Mouse (Mus musculus): Measurements from ENCODE around the gene Bmpr2.
"Not testable (repeated sequence)": the region's sequence is repeated elsewhere in the genome, so short reads cannot be mapped to it uniquely, and the experiment has no call there.

The Bmpr2 gene

GRCm38 (mm10) chr1:59763164-59763768 is at the start of gene Bmpr2:
Bmpr2 (plus strand) TSS chr1:59763400.
- DNase-seq (ENCODE audit: low spot score in 2 of 2), result peak; percentile 87 to 88

- DNase-seq (ENCODE audit: low spot score in 2 of 2), result no peak
Observed at GRCm38 (mm10) chr1:59719900-59720299, 43.3 kb upstream of the Bmpr2 start.

- no peak for DNase-seq (ENCODE audit: low spot score in 2 of 2)
Observed at GRCm38 (mm10) chr1:59725661-59726060, 37.5 kb upstream of the Bmpr2 start.

GRCm38 (mm10) chr1:59730106-59730505 is 33.1 kb upstream of the Bmpr2 start:
- no peak for DNase-seq (ENCODE audit: low spot score in 2 of 2)

GRCm38 (mm10) chr1:59730737-59731136 is 32.5 kb upstream of the Bmpr2 start:
- no peak for DNase-seq (ENCODE audit: low spot score in 2 of 2)

GRCm38 (mm10) chr1:59734076-59734475 is 29.1 kb upstream of the Bmpr2 start:
- no peak for DNase-seq (ENCODE audit: low spot score in 2 of 2)

GRCm38 (mm10) chr1:59738768-59739414 is 24.3 kb upstream of the Bmpr2 start:
- DNase-seq (ENCODE audit: low spot score in 2 of 2), result no peak

GRCm38 (mm10) chr1:59739577-59740354 is 23.4 kb upstream of the Bmpr2 start:
- DNase-seq (ENCODE audit: low spot score in 2 of 2), result no peak

- DNase-seq (ENCODE audit: low spot score in 2 of 2), result no peak
Observed at GRCm38 (mm10) chr1:59749047-59749446, 14.2 kb upstream of the Bmpr2 start.

GRCm38 (mm10) chr1:59749724-59750123 is 13.5 kb upstream of the Bmpr2 start:
- DNase-seq (ENCODE audit: low spot score in 2 of 2), result not testable (repeated sequence)

GRCm38 (mm10) chr1:59755298-59755697 is 7.9 kb upstream of the Bmpr2 start:
- no peak for DNase-seq (ENCODE audit: low spot score in 2 of 2)

GRCm38 (mm10) chr1:59758325-59758724 is 4.9 kb upstream of the Bmpr2 start:
- no peak for DNase-seq (ENCODE audit: low spot score in 2 of 2)

GRCm38 (mm10) chr1:59762208-59762607 is 992 bp upstream of the Bmpr2 start:
- DNase-seq (ENCODE audit: low spot score in 2 of 2), result peak in 1 of 2 experiments; percentile 21

- peak; percentile 37 to 62 for DNase-seq (ENCODE audit: low spot score in 2 of 2)
Observed at GRCm38 (mm10) chr1:59762651-59763163, 493 bp upstream of the Bmpr2 start.

- peak in 1 of 2 experiments; percentile 64 for DNase-seq (ENCODE audit: low spot score in 2 of 2)
Observed at GRCm38 (mm10) chr1:59763781-59764251, 616 bp downstream of the Bmpr2 start.

GRCm38 (mm10) chr1:59764407-59764971 is 1.3 kb downstream of the Bmpr2 start:
- peak in 1 of 2 experiments; percentile 27 for DNase-seq (ENCODE audit: low spot score in 2 of 2)

- no peak for DNase-seq (ENCODE audit: low spot score in 2 of 2)
Observed at GRCm38 (mm10) chr1:59765279-59765678, 2.1 kb downstream of the Bmpr2 start.

- DNase-seq (ENCODE audit: low spot score in 2 of 2), result no peak
Observed at GRCm38 (mm10) chr1:59766626-59767025, 3.4 kb downstream of the Bmpr2 start.

GRCm38 (mm10) chr1:59771871-59772270 is 8.7 kb downstream of the Bmpr2 start:
- DNase-seq (ENCODE audit: low spot score in 2 of 2), result no peak

GRCm38 (mm10) chr1:59781080-59781479 is 17.9 kb downstream of the Bmpr2 start:
- DNase-seq (ENCODE audit: low spot score in 2 of 2), result no peak

GRCm38 (mm10) chr1:59788975-59789374 is 25.8 kb downstream of the Bmpr2 start:
- DNase-seq (ENCODE audit: low spot score in 2 of 2), result no peak

- no peak for DNase-seq (ENCODE audit: low spot score in 2 of 2)
Observed at GRCm38 (mm10) chr1:59789741-59790140, 26.5 kb downstream of the Bmpr2 start.

Measured in urinary bladder, postnatal 4 days (tissue).